Mouse (Mus musculus): Measurements from ENCODE around the gene Qrich2. TPM values are rescaled to one million over a fixed set of nuclear protein-coding genes. Genes with fewer than 3 reads are reported as not detected.
"Not testable (repeated sequence)": the region's sequence is repeated elsewhere in the genome, so short reads cannot be mapped to it uniquely, and the experiment has no call there.

The Qrich2 gene
- total RNA-seq, 2 experiments from 2014 or later = not detected

GRCm38 (mm10) chr11:116418194-116418840 is 47.7 kb downstream of the Qrich2 start:
- intact Hi-C loops (cut with DNase I) = no loop called here
- no peak for DNase-seq (ENCODE audit: low spot score in 2 of 2)

GRCm38 (mm10) chr11:116417054-116417453 is 49.0 kb downstream of the Qrich2 start:
- intact Hi-C loops (cut with DNase I) = no loop called here
- DNase-seq (ENCODE audit: low spot score in 2 of 2) = no peak

GRCm38 (mm10) chr11:116416196-116416943 is 49.7 kb downstream of the Qrich2 start:
- no peak for DNase-seq (ENCODE audit: low spot score in 2 of 2)
- intact Hi-C loops (cut with DNase I) = no loop called here

- intact Hi-C loops (cut with DNase I) = loop anchor here (1.0 kb wide), 1 partner anchor 21 kb away; the partner anchor contains the start of gene Ubald2
- no peak for DNase-seq (ENCODE audit: low spot score in 2 of 2)
These were observed 52.4 kb downstream of the Qrich2 start for GRCm38 (mm10) chr11:116413631-116414022.

- intact Hi-C loops (cut with DNase I) = loop anchor here (1.0 kb wide), 1 partner anchor 21 kb away; the partner anchor contains the start of gene Ubald2
These were observed 53.0 kb downstream of the Qrich2 start, which contains the start of gene Rnf157 for GRCm38 (mm10) chr11:116412904-116413630. TSS of gene Rnf157 (minus strand) at chr11:116413032.

GRCm38 (mm10) chr11:116412028-116412827 is 53.8 kb downstream of the Qrich2 start:
- intact Hi-C loops (cut with DNase I) = no loop called here
- no peak for DNase-seq (ENCODE audit: low spot score in 2 of 2)

More at GRCm38 (mm10) chr11:116412904-116413630, 53.0 kb downstream of the Qrich2 start, which contains the start of gene Rnf157:
- peak; percentile 91 to 96 for DNase-seq (ENCODE audit: low spot score in 2 of 2)

- no peak for DNase-seq (ENCODE audit: low spot score in 2 of 2)
These were observed 54.5 kb downstream of the Qrich2 start for GRCm38 (mm10) chr11:116411582-116411981.

GRCm38 (mm10) chr11:116410415-116410814 is 55.6 kb downstream of the Qrich2 start:
- DNase-seq (ENCODE audit: low spot score in 2 of 2); intact Hi-C loops (cut with DNase I): not testable (repeated sequence)

More at GRCm38 (mm10) chr11:116411582-116411981, 54.5 kb downstream of the Qrich2 start:
- intact Hi-C loops (cut with DNase I) = no loop called here

GRCm38 (mm10) chr11:116409008-116409407 is 57.0 kb downstream of the Qrich2 start:
- intact Hi-C loops (cut with DNase I) = no loop called here
- no peak for DNase-seq (ENCODE audit: low spot score in 2 of 2)

GRCm38 (mm10) chr11:116406231-116406728 is 59.8 kb downstream of the Qrich2 start:
- intact Hi-C loops (cut with DNase I) = no loop called here
- DNase-seq (ENCODE audit: low spot score in 2 of 2) = no peak

GRCm38 (mm10) chr11:116405601-116406000 is 60.4 kb downstream of the Qrich2 start:
- DNase-seq (ENCODE audit: low spot score in 2 of 2) = no peak

GRCm38 (mm10) chr11:116400560-116400959 is 65.5 kb downstream of the Qrich2 start:
- DNase-seq (ENCODE audit: low spot score in 2 of 2) = no peak
- intact Hi-C loops (cut with DNase I) = loop anchor here (5.0 kb wide), 1 partner anchor 47 kb away; no protein-coding TSS in a partner anchor

More at GRCm38 (mm10) chr11:116405601-116406000, 60.4 kb downstream of the Qrich2 start:
- intact Hi-C loops (cut with DNase I) = no loop called here

- intact Hi-C loops (cut with DNase I) = no loop called here
These were observed 67.7 kb downstream of the Qrich2 start for GRCm38 (mm10) chr11:116398348-116398677.

GRCm38 (mm10) chr11:116397517-116398347 is 68.3 kb downstream of the Qrich2 start:
- DNase-seq (ENCODE audit: low spot score in 2 of 2) = no peak
- intact Hi-C loops (cut with DNase I) = no loop called here

More at GRCm38 (mm10) chr11:116398348-116398677, 67.7 kb downstream of the Qrich2 start:
- no peak for DNase-seq (ENCODE audit: low spot score in 2 of 2)

GRCm38 (mm10) chr11:116396934-116397330 is 69.1 kb downstream of the Qrich2 start:
- DNase-seq (ENCODE audit: low spot score in 2 of 2) = no peak
- intact Hi-C loops (cut with DNase I) = no loop called here

- intact Hi-C loops (cut with DNase I) = no loop called here
- no peak for DNase-seq (ENCODE audit: low spot score in 2 of 2)
These were observed 69.6 kb downstream of the Qrich2 start for GRCm38 (mm10) chr11:116396276-116396933.

- DNase-seq (ENCODE audit: low spot score in 2 of 2) = no peak
- intact Hi-C loops (cut with DNase I) = no loop called here
These were observed 71.3 kb downstream of the Qrich2 start for GRCm38 (mm10) chr11:116394769-116395168.
